Mouse (Mus musculus) liver, embryonic 14.5 days (tissue): ENCODE data around the gene Ms4a4c. TPM values are rescaled to one million over a fixed set of nuclear protein-coding genes. Genes with fewer than 3 reads are reported as not detected.

Source experiments
- ATAC-seq: fragments of 200-750 bp; cut with Nextera tagmentation; 2 replicates; pipeline ENCODE4 v1.8.0; 2017; ENCODE audit warnings: moderate number of reproducible peaks, mild to moderate bottlenecking, moderate library complexity; ENCODE audit not compliant: insufficient read depth
- DNase-seq, 3 experiments: peaks; one replicate each; pipeline ENCODE4 v3.0.0-alpha.2; 2012 to 2013; ENCODE audit warnings: low read depth in 3 of 3, low spot score in 3 of 3
- H3K27ac ChIP-seq: fragments of 300-500 bp; sonication (generic); 2 replicates; pipeline ENCODE4 v1.5.1; 2014; ENCODE audit warnings: moderate library complexity, mild to moderate bottlenecking, control low read depth, inconsistent platforms
- H3K27me3 ChIP-seq: fragments of 300-500 bp; sonication (generic); 2 replicates; pipeline ENCODE4 v1.6.1; 2014; ENCODE audit warnings: mild to moderate bottlenecking, low read length, moderate library complexity; ENCODE audit not compliant: control insufficient read depth, insufficient read depth
- H3K36me3 ChIP-seq: fragments of 300-500 bp; sonication (generic); replicated peaks from 2 replicates; pipeline ENCODE4 v1.6.1; 2014; ENCODE audit warnings: low read depth; ENCODE audit not compliant: control insufficient read depth, insufficient read depth
- H3K4me1 ChIP-seq, 2 experiments: fragments of 200-500 bp in 1 of 2; fragments of 300-500 bp in 1 of 2; sonication (generic) in 1 of 2; replicated peaks; 2 replicates each; pipeline ENCODE4 v1.6.1; 2012 to 2014; ENCODE audit warnings: antibody characterized with exemption in 1 of 2, inconsistent platforms in 1 of 2, low read length in 1 of 2; ENCODE audit not compliant: control insufficient read depth in 2 of 2, insufficient read depth in 2 of 2
- H3K4me2 ChIP-seq: fragments of 300-500 bp; sonication (generic); 2 replicates; pipeline ENCODE4 v1.6.1; 2014; ENCODE audit warnings: low read depth, mild to moderate bottlenecking, control low read depth, moderate library complexity
- H3K4me3 ChIP-seq, 2 experiments: fragments of 200-500 bp in 1 of 2; fragments of 300-500 bp in 1 of 2; sonication (generic) in 1 of 2; 2 replicates each; pipeline ENCODE4 v1.5.1; 2012 to 2014; ENCODE audit warnings: low read depth in 2 of 2, low read length in 2 of 2, mild to moderate bottlenecking in 2 of 2, control low read depth in 1 of 2, inconsistent platforms in 1 of 2, moderate library complexity in 1 of 2; ENCODE audit not compliant: insufficient read depth in 1 of 2
- H3K9ac ChIP-seq: fragments of 300-500 bp; sonication (generic); replicated peaks from 2 replicates; pipeline ENCODE4 v1.6.1; 2014; ENCODE audit warnings: mild to moderate bottlenecking, control low read depth, moderate library complexity
- H3K9me3 ChIP-seq: fragments of 300-500 bp; sonication (generic); 2 replicates; pipeline ENCODE4 v1.6.1; 2016; ENCODE audit warnings: low read length, mixed read lengths; ENCODE audit not compliant: control insufficient read depth
- CTCF ChIP-seq: IDR thresholded peaks from 2 replicates; pipeline ENCODE4 v1.5.1; 2016; ENCODE audit warnings: antibody characterized with exemption, low read depth, control low read depth
- EP300 ChIP-seq: IDR thresholded peaks from 2 replicates; pipeline ENCODE4 v1.6.1; 2016; ENCODE audit warnings: antibody characterized with exemption, low read depth
- WGBS: fragments of 180-500 bp; shearing (Covaris S2); extraction: QIAGEN DNeasy Blood & Tissue Kit; methylation state at CpG from one replicate; pipeline ENCODE4 v1.1.7; 2014; ENCODE audit not compliant: insufficient replicate concordance; 5-methylcytosine and 5-hydroxymethylcytosine counted together
- polyA plus RNA-seq, 2 experiments: library from polyadenylated mRNA; depleted of rRNA in 1 of 2; stranded (reverse) in 1 of 2; unstranded in 1 of 2; fragments of >200 nt; fragmentation: Nextera tagmentation in 1 of 2; extraction: Ambion mirVana in 1 of 2; gene quantifications; 2 replicates each; pipeline versions ENCODE4 v1.2.1 to v1.2.3; 2012 to 2014

Ms4a4c gene
- polyA plus RNA-seq, 2 experiments: 0.36 to 1.5 TPM

DNA sequence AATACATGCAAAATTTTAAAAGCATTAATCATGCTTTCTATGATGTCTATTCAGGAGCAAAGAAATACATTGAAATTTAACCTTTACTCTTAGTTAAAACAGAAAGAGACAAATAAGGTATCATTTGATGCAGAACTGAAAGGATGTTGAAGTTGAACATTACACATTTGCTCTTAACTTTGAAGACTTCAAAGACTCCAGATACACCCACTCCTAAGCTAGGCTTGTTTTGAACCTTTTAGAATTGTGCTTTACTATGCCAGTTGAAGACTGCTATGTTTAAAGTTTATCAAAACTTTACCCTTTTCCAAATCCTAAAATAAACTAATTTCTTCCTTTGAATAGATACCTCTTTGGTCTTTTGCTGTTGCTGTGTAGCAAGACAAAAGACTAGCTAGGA is 33.4 kb upstream of the Ms4a4c start:
- H3K9me3 ChIP-seq: no peaks in the 10 kb centered on the region
- H3K27me3 ChIP-seq: no peaks in the 10 kb centered on the region
- no peak overlapping the region for H3K9ac ChIP-seq
- DNase-seq (no peak), ATAC-seq (no peak)
- no peaks in the 10 kb centered on the region for H3K36me3 ChIP-seq
- H3K27ac ChIP-seq: no peak overlapping the region
- no peak overlapping the region for H3K4me2 ChIP-seq
- no peaks in the 10 kb centered on the region for H3K4me1 ChIP-seq
- TF ChIP-seq EP300 (no peak), CTCF (no peak)
- H3K4me3 ChIP-seq: no peak overlapping the region

GRCm38 (mm10) chr19:11375273-11375672 is 29.3 kb upstream of the Ms4a4c start, which contains the start of gene Ms4a4a:
Gene Ms4a4a, plus strand, starts transcription at chr19:11375523.
- TF ChIP-seq CTCF (no peak), EP300 (no peak)
- WGBS: 62% methylated on average over 2 of the region's 2 CpGs
- no peaks in the 10 kb centered on the region for H3K4me1 ChIP-seq
- no peaks in the 10 kb centered on the region for H3K36me3 ChIP-seq
- no peak within 1 kb of the TSS for H3K9ac ChIP-seq
- H3K27me3 ChIP-seq: no peaks in the 10 kb centered on the region
- no peak for ATAC-seq
- no peak for DNase-seq
- H3K4me3 ChIP-seq: no peak within 1 kb of the TSS
- H3K27ac ChIP-seq: no peak within 1 kb of the TSS
- no peak within 1 kb of the TSS for H3K4me2 ChIP-seq
- H3K9me3 ChIP-seq: no peaks in the 10 kb centered on the region

GRCm38 (mm10) chr19:11376399-11376798 is 28.2 kb upstream of the Ms4a4c start:
- Histone ChIP-seq H3K9me3 (no peaks in the 10 kb centered on the region), H3K27me3 (no peaks in the 10 kb centered on the region), H3K4me3 (no peak overlapping the region), H3K36me3 (no peaks in the 10 kb centered on the region), H3K4me2 (no peak overlapping the region), H3K27ac (no peak overlapping the region), H3K9ac (no peak overlapping the region), H3K4me1 (no peaks in the 10 kb centered on the region)
- 34% methylated on average over 2 of the region's 2 CpGs for WGBS
- no peak for ATAC-seq
- TF ChIP-seq CTCF: no peak
- TF ChIP-seq EP300: no peak
- no peak for DNase-seq

DNA sequence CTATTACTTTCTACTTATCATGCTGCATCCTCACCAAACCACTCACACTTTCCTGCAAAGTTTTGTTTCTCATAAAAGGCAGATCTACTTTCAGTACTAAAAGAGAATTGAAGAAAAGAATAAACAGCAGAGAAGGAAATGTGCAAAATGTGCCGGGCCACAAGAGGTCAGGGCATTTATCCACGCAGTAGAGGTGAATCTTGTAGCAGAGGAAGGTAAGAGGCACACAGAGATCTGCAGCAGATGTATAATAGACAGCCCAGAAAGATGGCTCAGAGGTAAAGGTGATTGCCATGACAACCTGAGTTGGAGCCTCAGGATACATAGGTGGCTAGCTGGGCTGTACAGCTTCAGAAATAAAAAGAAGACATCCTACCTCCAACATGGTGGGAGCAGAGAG is 17.5 kb upstream of the Ms4a4c start:
- Histone ChIP-seq H3K9me3 (no peaks in the 10 kb centered on the region), H3K4me2 (no peak overlapping the region), H3K4me3 (no peak overlapping the region), H3K36me3 (no peaks in the 10 kb centered on the region), H3K27ac (no peak overlapping the region), H3K27me3 (no peaks in the 10 kb centered on the region), H3K9ac (no peak overlapping the region), H3K4me1 (no peaks in the 10 kb centered on the region)
- ATAC-seq (no peak), DNase-seq (no peak)
- WGBS: 62% methylated on average over 2 of the region's 2 CpGs
- TF ChIP-seq EP300: no peak
- TF ChIP-seq CTCF: no peak

GRCm38 (mm10) chr19:11387685-11388084 is 16.9 kb upstream of the Ms4a4c start:
- H3K9me3 ChIP-seq: no peaks in the 10 kb centered on the region
- DNase-seq (no peak), ATAC-seq (no peak)
- H3K9ac ChIP-seq: no peak overlapping the region
- 70% methylated on average over 4 of the region's 4 CpGs for WGBS
- H3K4me1 ChIP-seq: no peaks in the 10 kb centered on the region
- no peak overlapping the region for H3K4me2 ChIP-seq
- H3K36me3 ChIP-seq: no peaks in the 10 kb centered on the region
- no peak for TF ChIP-seq CTCF
- TF ChIP-seq EP300: no peak
- no peak overlapping the region for H3K4me3 ChIP-seq
- no peaks in the 10 kb centered on the region for H3K27me3 ChIP-seq
- no peak overlapping the region for H3K27ac ChIP-seq

DNA sequence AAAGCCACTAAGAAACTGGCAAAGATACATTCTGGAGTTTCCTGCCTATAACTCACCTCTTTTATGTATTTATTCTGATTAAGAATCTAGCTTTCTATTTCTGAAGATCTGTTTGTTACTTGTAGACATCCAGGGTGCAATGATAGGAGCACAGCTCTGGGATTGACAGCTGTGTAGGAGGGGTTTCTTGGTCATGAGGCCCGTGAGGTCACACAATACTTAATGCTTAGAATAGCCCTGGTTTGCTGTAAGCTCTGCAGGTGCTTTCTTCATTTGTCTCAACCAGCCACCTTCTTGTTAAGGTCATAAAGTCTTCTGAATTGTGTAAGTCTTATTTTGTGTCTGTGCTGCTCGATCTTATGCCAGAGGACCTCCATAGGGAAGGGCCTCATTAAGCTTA is 15.6 kb upstream of the Ms4a4c start:
- ATAC-seq (no peak), DNase-seq (no peak)
- no peak for TF ChIP-seq CTCF
- TF ChIP-seq EP300: no peak
- Histone ChIP-seq H3K27me3 (no peaks in the 10 kb centered on the region), H3K9me3 (no peaks in the 10 kb centered on the region), H3K36me3 (no peaks in the 10 kb centered on the region), H3K4me1 (no peaks in the 10 kb centered on the region), H3K4me3 (no peak overlapping the region), H3K27ac (no peak overlapping the region), H3K4me2 (no peak overlapping the region), H3K9ac (no peak overlapping the region)
- WGBS: 55% methylated on average over 2 of the region's 2 CpGs
